33 mouse cellular contexts compared by ENCODE assay signal in genomic region chr2:26597810-26598209, GRCm38 (mm10). TPM values are rescaled to one million over a fixed set of nuclear protein-coding genes. Genes with fewer than 3 reads are reported as not detected.
DNase-seq lines count a peak whose midpoint lies in the region; ATAC-seq and TF ChIP-seq lines count a peak whose summit lies in the region.
"Had no signal": no experiment of that assay in that cellular context is flagged by ENCODE, and none has a peak within 500 bp of the region (broad histone marks: within the 10 kb centered on the region; RNA-seq: fewer than 3 reads in every experiment).

No protein-coding gene starts in this region.

- no peaks in the 10 kb centered on the region for H3K27me3 ChIP-seq in liver, postnatal 0 days (ENCODE audit: insufficient read depth, low read length)
- peaks cover 3% of the 10 kb centered on the region for H3K27me3 ChIP-seq in liver, embryonic 12.5 days (replicated peaks)
- H3K27me3 ChIP-seq in intestine, postnatal 0 days (replicated peaks; ENCODE audit: control insufficient read depth, insufficient read depth, low read length) = no peaks in the 10 kb centered on the region

- H3K9me3 ChIP-seq in liver, postnatal 0 days (ENCODE audit: low read length) = no peaks in the 10 kb centered on the region
- no peaks in the 10 kb centered on the region for H3K9me3 ChIP-seq in liver, embryonic 12.5 days (replicated peaks)
- H3K9me3 ChIP-seq in intestine, postnatal 0 days (ENCODE audit: control insufficient read depth) = no peaks in the 10 kb centered on the region
- H3K9me3 ChIP-seq: forebrain, embryonic 10.5 days; forebrain, embryonic 13.5 days; hindbrain, embryonic 12.5 days; hindbrain, embryonic 15.5 days had no signal

- no peak overlapping the region for H3K9ac ChIP-seq in liver, postnatal 0 days (replicated peaks)
- no peak overlapping the region for H3K9ac ChIP-seq in liver, embryonic 12.5 days
- no peak overlapping the region for H3K9ac ChIP-seq in intestine, postnatal 0 days (ENCODE audit: low read depth, low read length)
- H3K9ac ChIP-seq: forebrain, embryonic 13.5 days; hindbrain, embryonic 12.5 days; hindbrain, embryonic 15.5 days had no signal

- 63% methylated on average over 2 of the region's 2 CpGs for WGBS in liver, postnatal 0 days (ENCODE audit: insufficient replicate concordance)
- 93% methylated on average over 2 of the region's 2 CpGs for WGBS in liver, embryonic 12.5 days (ENCODE audit: insufficient replicate concordance)
- WGBS in intestine, postnatal 0 days = 83% methylated on average over 2 of the region's 2 CpGs

- TF ChIP-seq EP300 in liver, postnatal 0 days (IDR thresholded peaks at IDR 0.05; ENCODE audit: low read depth) = no peak

- no peak for TF ChIP-seq CTCF in liver, postnatal 0 days (IDR thresholded peaks at IDR 0.05; ENCODE audit: low read depth)
- no peak for TF ChIP-seq CTCF in intestine, postnatal 0 days (IDR thresholded peaks at IDR 0.05; ENCODE audit: low read depth)

- H3K27ac ChIP-seq in liver, postnatal 0 days (ENCODE audit: low read depth) = peak overlapping the region; percentile 96; the same call in 1 of the 2 replicates
- no peak overlapping the region for H3K27ac ChIP-seq in liver, embryonic 12.5 days
- H3K27ac ChIP-seq in brown adipose tissue, adult 24 weeks (replicated peaks; ENCODE audit: low read depth, low read length) = no peak overlapping the region
- no peak overlapping the region for H3K27ac ChIP-seq in intestine, postnatal 0 days (ENCODE audit: low read depth, low read length)
- H3K27ac ChIP-seq: forebrain, embryonic 10.5 days; forebrain, embryonic 13.5 days; hindbrain, embryonic 12.5 days; hindbrain, embryonic 15.5 days had no signal

- peak; percentile 88 for DNase-seq in heart, adult 11 months
- DNase-seq in heart, adult 9 months (ENCODE audit: low spot score in 2 of 2) = no peak
- DNase-seq in liver, postnatal 0 days = no peak
- DNase-seq in cerebellum, postnatal 4 days (ENCODE audit: low spot score in 2 of 2) = no peak
- DNase-seq: adrenal gland, adult 8-10 months; cerebellum, adult 18-20 months; cerebellum, adult 9-10 months; cerebellum, postnatal 14 days; gastrocnemius, postnatal 10 days; gastrocnemius, postnatal 36 days; heart, adult 18-20 months had no signal

- H3K4me2 ChIP-seq in liver, postnatal 0 days (ENCODE audit: low read depth, low read length) = no peak overlapping the region
- H3K4me2 ChIP-seq in liver, embryonic 12.5 days = no peak overlapping the region
- no peak overlapping the region for H3K4me2 ChIP-seq in intestine, postnatal 0 days (replicated peaks; ENCODE audit: low read depth)
- H3K4me2 ChIP-seq: forebrain, embryonic 13.5 days; heart, embryonic 11.5 days; hindbrain, embryonic 12.5 days; hindbrain, embryonic 15.5 days had no signal

- no peak for ATAC-seq in liver, postnatal 0 days
- no peak for ATAC-seq in liver, embryonic 12.5 days
- peak; percentile 56 for ATAC-seq in megakaryocyte progenitor cell, adult 5-6 weeks (replicated peaks; ENCODE audit: poor library complexity)
- ATAC-seq in intestine, postnatal 0 days = no peak
- ATAC-seq: activated CD4-positive, CD25-positive, alpha-beta regulatory T cell, adult 4 months; forebrain, embryonic 13.5 days; forebrain, embryonic 16.5 days; intestine, embryonic 16.5 days had no signal

- peaks cover 27% of the 10 kb centered on the region for H3K36me3 ChIP-seq in liver, postnatal 0 days (replicated peaks; ENCODE audit: insufficient read depth, low read length)
- peaks cover 20% of the 10 kb centered on the region for H3K36me3 ChIP-seq in liver, embryonic 12.5 days
- peaks cover 24% of the 10 kb centered on the region for H3K36me3 ChIP-seq in intestine, postnatal 0 days (ENCODE audit: control insufficient read depth, insufficient read depth)
- H3K36me3 ChIP-seq: hindbrain, embryonic 15.5 days had no signal

- H3K4me1 ChIP-seq in liver, postnatal 0 days (ENCODE audit: insufficient read depth) = peaks cover 47% of the 10 kb centered on the region
- peaks cover 42% of the 10 kb centered on the region for H3K4me1 ChIP-seq in liver, embryonic 12.5 days
- no peaks in the 10 kb centered on the region for H3K4me1 ChIP-seq in brown adipose tissue, adult 24 weeks (ENCODE audit: control insufficient read depth, insufficient read depth, insufficient read length, low read length)
- H3K4me1 ChIP-seq in intestine, postnatal 0 days (replicated peaks; ENCODE audit: control insufficient read depth, insufficient read depth, low read length) = 0 out of 2 replicates have a peak, but pooled peaks cover 8% of the 10 kb centered on the region
- H3K4me1 ChIP-seq: forebrain, embryonic 13.5 days; hindbrain, embryonic 12.5 days; hindbrain, embryonic 15.5 days had no signal

- no peak overlapping the region for H3K4me3 ChIP-seq in liver, postnatal 0 days (ENCODE audit: low read depth, low read length)
- no peak overlapping the region for H3K4me3 ChIP-seq in liver, embryonic 12.5 days
- H3K4me3 ChIP-seq in brown adipose tissue, adult 24 weeks (ENCODE audit: insufficient read depth, low read depth, low read length) = 0 out of 2 replicates have a peak overlapping the region, but pooled peaks have one; percentile 6
- H3K4me3 ChIP-seq in intestine, postnatal 0 days (ENCODE audit: low read depth, low read length) = no peak overlapping the region
- H3K4me3 ChIP-seq: forebrain, embryonic 10.5 days; forebrain, embryonic 13.5 days; hindbrain, embryonic 12.5 days; hindbrain, embryonic 15.5 days had no signal

RNA-seq across cellular contexts. Expression of gene Agpat2, which starts 6.4 kb away (rescaled TPM):
- 215 and 221 TPM in 2 replicates for polyA plus RNA-seq in liver, postnatal 0 days (2015; fragmentation: Nextera tagmentation; extraction: Ambion mirVana)
- 26.7 and 28.7 TPM in 2 replicates for polyA plus RNA-seq in liver, embryonic 12.5 days (2016; fragmentation: Nextera tagmentation; extraction: Ambion mirVana)
- 2,029 and 2,407 TPM in 2 replicates for polyA plus RNA-seq in brown adipose tissue, adult 24 weeks (2012; ENCODE audit: insufficient read depth, insufficient read length, missing spikeins)
- total RNA-seq in megakaryocyte progenitor cell, adult 5-6 weeks (2015) = 47.8 and 50.3 TPM in 2 replicates
- 43.5 and 52.3 TPM in 2 replicates for total RNA-seq in megakaryocyte progenitor cell, adult 5-6 weeks (2017)
- 124 and 128 TPM in 2 replicates for polyA plus RNA-seq in intestine, postnatal 0 days (2015; fragmentation: Nextera tagmentation; extraction: Ambion mirVana)

RNA-seq across cellular contexts. Expression of gene Gm20532, which starts 11.4 kb away (rescaled TPM):
- polyA plus RNA-seq in liver, postnatal 0 days (2015; fragmentation: Nextera tagmentation; extraction: Ambion mirVana) = not detected in 2 replicates
- polyA plus RNA-seq in liver, embryonic 12.5 days (2016; fragmentation: Nextera tagmentation; extraction: Ambion mirVana) = not detected in 2 replicates
- not detected in 2 replicates for polyA plus RNA-seq in brown adipose tissue, adult 24 weeks (2012; ENCODE audit: insufficient read depth, insufficient read length, missing spikeins)
- total RNA-seq in megakaryocyte progenitor cell, adult 5-6 weeks (2015) = not detected in 2 replicates
- not detected in 2 replicates for total RNA-seq in megakaryocyte progenitor cell, adult 5-6 weeks (2017)
- not detected in 2 replicates for polyA plus RNA-seq in intestine, postnatal 0 days (2015; fragmentation: Nextera tagmentation; extraction: Ambion mirVana)
- total RNA-seq: adrenal gland, adult 8-10 months; adrenal gland, postnatal 4 days; common myeloid progenitor, adult 5-6 weeks; ES-E14; gastrocnemius, adult 18-20 months; gastrocnemius, postnatal 36 days; heart, adult 18-20 months; heart, postnatal 25 days; hematopoietic stem cell, adult 5-6 weeks had no signal
- polyA plus RNA-seq: activated CD4-positive, CD25-positive, alpha-beta regulatory T cell, adult 4 months; brain, embryonic 14.5 days; embryonic facial prominence, embryonic 14.5 days; forebrain, embryonic 10.5 days; forebrain, embryonic 13.5 days; forebrain, embryonic 16.5 days; heart, embryonic 11.5 days; heart, embryonic 14.5 days; heart, postnatal 0 days; hindbrain, embryonic 12.5 days; hindbrain, embryonic 15.5 days; intestine, embryonic 16.5 days had no signal

RNA-seq across cellular contexts. Expression of gene Egfl7, which starts 18.0 kb away (rescaled TPM):
- polyA plus RNA-seq in liver, postnatal 0 days (2015; fragmentation: Nextera tagmentation; extraction: Ambion mirVana) = 49.6 and 53.0 TPM in 2 replicates
- polyA plus RNA-seq in liver, embryonic 12.5 days (2016; fragmentation: Nextera tagmentation; extraction: Ambion mirVana) = 106 and 120 TPM in 2 replicates
- polyA plus RNA-seq in brown adipose tissue, adult 24 weeks (2012; ENCODE audit: insufficient read depth, insufficient read length, missing spikeins) = 75.5 and 80.4 TPM in 2 replicates
- total RNA-seq in megakaryocyte progenitor cell, adult 5-6 weeks (2015) = 29.9 and 58.3 TPM in 2 replicates
- total RNA-seq in megakaryocyte progenitor cell, adult 5-6 weeks (2017) = 24.6 and 24.9 TPM in 2 replicates
- polyA plus RNA-seq in intestine, postnatal 0 days (2015; fragmentation: Nextera tagmentation; extraction: Ambion mirVana) = 54.4 and 65.2 TPM in 2 replicates

RNA-seq across cellular contexts. Expression of gene Fam69b, which starts 30.4 kb away (rescaled TPM):
- 0.48 and 0.56 TPM in 2 replicates for polyA plus RNA-seq in liver, postnatal 0 days (2015; fragmentation: Nextera tagmentation; extraction: Ambion mirVana)
- polyA plus RNA-seq in liver, embryonic 12.5 days (2016; fragmentation: Nextera tagmentation; extraction: Ambion mirVana) = 4.6 and 5.5 TPM in 2 replicates
- 24.4 and 49.4 TPM in 2 replicates for polyA plus RNA-seq in brown adipose tissue, adult 24 weeks (2012; ENCODE audit: insufficient read depth, insufficient read length, missing spikeins)
- total RNA-seq in megakaryocyte progenitor cell, adult 5-6 weeks (2015) = 2.8 and 4.8 TPM in 2 replicates
- 9.2 and 9.4 TPM in 2 replicates for total RNA-seq in megakaryocyte progenitor cell, adult 5-6 weeks (2017)
- 6.8 and 6.9 TPM in 2 replicates for polyA plus RNA-seq in intestine, postnatal 0 days (2015; fragmentation: Nextera tagmentation; extraction: Ambion mirVana)
